Mouse (Mus musculus): ENCODE data around the gene Prr5l.

DNA sequence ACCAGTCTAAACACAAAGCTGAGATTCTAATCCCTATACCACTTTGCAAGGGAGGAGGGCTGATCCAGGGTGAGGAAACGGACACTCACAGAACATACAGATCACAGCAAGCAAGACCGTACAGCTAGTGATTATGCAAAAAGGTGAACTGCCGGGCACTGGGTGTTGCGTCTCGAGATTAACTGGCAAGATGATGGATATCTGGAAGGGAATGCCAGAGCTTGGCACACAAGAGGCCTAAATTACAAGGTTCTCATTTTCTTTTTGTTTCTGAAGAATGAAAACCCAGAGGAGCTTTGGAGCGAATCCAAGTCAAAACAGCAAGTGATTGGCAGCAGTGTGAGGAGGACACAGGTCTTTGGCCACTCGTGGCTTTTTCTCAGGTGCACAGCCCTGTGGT is 28.0 kb downstream of the Prr5l start:
- TF ChIP-seq CTCF (IDR thresholded peaks at IDR 0.05; ENCODE audit: low read depth): no peak
- no peak for TF ChIP-seq EP300 (optimal IDR thresholded peaks at IDR 0.05)
